In genomic region chr11:71985101-71985711, GRCm38 (mm10) we compare ENCODE assay signal across 13 mouse cellular contexts. TPM values are rescaled to one million over a fixed set of nuclear protein-coding genes. Genes with fewer than 3 reads are reported as not detected.
A peak's percentile ranks its signal among the peaks of the same experiment; 100 is the strongest.
DNase-seq lines count a peak whose midpoint lies in the region; ATAC-seq lines count a peak whose summit lies in the region.
"Had no signal": no experiment of that assay in that cellular context is flagged by ENCODE, and none has a peak within 500 bp of the region (broad histone marks: within the 10 kb centered on the region; RNA-seq: fewer than 3 reads in every experiment).

No protein-coding gene starts in this region.

- H3K4me1 ChIP-seq in forebrain, embryonic 16.5 days (replicated peaks; ENCODE audit: control insufficient read depth, insufficient read depth, low read length): peaks cover 29% of the 10 kb centered on the region
- peaks cover 24% of the 10 kb centered on the region for H3K4me1 ChIP-seq in neural tube, embryonic 14.5 days (ENCODE audit: control insufficient read depth, insufficient read depth, low read length)

- no peaks in the 10 kb centered on the region for H3K9me3 ChIP-seq in forebrain, embryonic 16.5 days (ENCODE audit: control insufficient read depth, low read length)
- H3K9me3 ChIP-seq in neural tube, embryonic 14.5 days (ENCODE audit: control insufficient read depth, low read length): no peaks in the 10 kb centered on the region

- H3K36me3 ChIP-seq in forebrain, embryonic 16.5 days (ENCODE audit: control insufficient read depth, insufficient read depth): no peaks in the 10 kb centered on the region
- H3K36me3 ChIP-seq in neural tube, embryonic 14.5 days (ENCODE audit: control insufficient read depth, insufficient read depth, low read length): no peaks in the 10 kb centered on the region
- H3K36me3 ChIP-seq: G1E had no signal

- peak; percentile 19 to 29 for DNase-seq in layer of hippocampus, postnatal 10 days (ENCODE audit: low spot score in 2 of 2)
- DNase-seq in layer of hippocampus, adult 9-10 months (ENCODE audit: low spot score): no peak
- peak; percentile 45 for DNase-seq in cerebellum, adult 9-11 months
- DNase-seq in frontal cortex, adult 2 months (ENCODE audit: extremely low spot score in 1 of 2, low spot score in 1 of 2): no peak
- DNase-seq: lung, adult 18-20 months had no signal

- no peak overlapping the region for H3K4me3 ChIP-seq in forebrain, embryonic 16.5 days (replicated peaks; ENCODE audit: low read length)
- no peak overlapping the region for H3K4me3 ChIP-seq in neural tube, embryonic 14.5 days (ENCODE audit: low read depth, low read length)

- 19% methylated on average over 4 of the region's 4 CpGs for WGBS in forebrain, embryonic 16.5 days
- 36% methylated on average over 4 of the region's 4 CpGs for WGBS in neural tube, embryonic 14.5 days

- ATAC-seq in forebrain, embryonic 16.5 days: peak; percentile 79
- peak; percentile 65; the same call in 1 of the 2 replicates for ATAC-seq in neural tube, embryonic 14.5 days (ENCODE audit: low read depth)
- ATAC-seq in erythroblast, adult 5-6 weeks (replicated peaks; ENCODE audit: low FRiP score, poor library complexity, severe bottlenecking): no peak
- ATAC-seq: intestine, embryonic 16.5 days had no signal

- no peaks in the 10 kb centered on the region for H3K27me3 ChIP-seq in forebrain, embryonic 16.5 days (replicated peaks; ENCODE audit: control insufficient read depth, insufficient read depth, low read length)
- H3K27me3 ChIP-seq in neural tube, embryonic 14.5 days (ENCODE audit: control insufficient read depth, insufficient read depth, low read length): no peaks in the 10 kb centered on the region

- no peak overlapping the region for H3K9ac ChIP-seq in forebrain, embryonic 16.5 days (replicated peaks; ENCODE audit: low read depth, low read length)
- no peak overlapping the region for H3K9ac ChIP-seq in neural tube, embryonic 14.5 days (replicated peaks; ENCODE audit: low read depth, low read length)

- no peak overlapping the region for H3K4me2 ChIP-seq in forebrain, embryonic 16.5 days (ENCODE audit: low read length)
- no peak overlapping the region for H3K4me2 ChIP-seq in neural tube, embryonic 14.5 days (ENCODE audit: low read depth, low read length)
- H3K4me2 ChIP-seq: heart, embryonic 11.5 days had no signal

- H3K27ac ChIP-seq in forebrain, embryonic 16.5 days (ENCODE audit: low read length): peak overlapping the region; percentile 14; the same call in 1 of the 2 replicates
- peak overlapping the region; percentile 48; the same call in 1 of the 2 replicates for H3K27ac ChIP-seq in neural tube, embryonic 14.5 days (ENCODE audit: low read depth, low read length)

RNA-seq across cellular contexts. Expression of gene Aipl1, which starts 52.1 kb away (rescaled TPM):
- total RNA-seq in layer of hippocampus, postnatal 10 days (2021): not detected
- polyA plus RNA-seq in forebrain, embryonic 16.5 days (2015; fragmentation: Nextera tagmentation; extraction: Ambion mirVana): 0.11 and 0.27 TPM in 2 replicates
- polyA plus RNA-seq in neural tube, embryonic 14.5 days (2014; fragmentation: Nextera tagmentation; extraction: Ambion mirVana): 0.18 and 0.20 TPM in 2 replicates
- 1.5 TPM in 1 of 2 replicates, not detected in the other for total RNA-seq in erythroblast, adult 5-6 weeks (2015; ENCODE audit: low replicate concordance)
- not detected in 2 replicates for total RNA-seq in erythroblast, adult 5-6 weeks (2017; ENCODE audit: low replicate concordance)
- polyA plus RNA-seq in frontal cortex, adult 2 months (2012; rRNA removed): 0.36 and 0.38 TPM in 2 replicates
- total RNA-seq: adrenal gland, adult 18-20 months; left cerebral cortex, postnatal 14 days had no signal
- polyA plus RNA-seq: G1E had no signal

RNA-seq across cellular contexts. Expression of gene Pimreg, which starts 56.6 kb away (rescaled TPM):
- 1 to 10 TPM; 3.6 to 3.7 TPM for total RNA-seq in layer of hippocampus, postnatal 10 days (2021)
- 64.1 and 80.3 TPM in 2 replicates for polyA plus RNA-seq in forebrain, embryonic 16.5 days (2015; fragmentation: Nextera tagmentation; extraction: Ambion mirVana)
- polyA plus RNA-seq in neural tube, embryonic 14.5 days (2014; fragmentation: Nextera tagmentation; extraction: Ambion mirVana): 10.9 and 16.3 TPM in 2 replicates
- total RNA-seq in erythroblast, adult 5-6 weeks (2015; ENCODE audit: low replicate concordance): 5.6 and 6.5 TPM in 2 replicates
- total RNA-seq in erythroblast, adult 5-6 weeks (2017; ENCODE audit: low replicate concordance): 2.0 and 2.2 TPM in 2 replicates
- 0.60 and 0.78 TPM in 2 replicates for polyA plus RNA-seq in frontal cortex, adult 2 months (2012; rRNA removed)
- total RNA-seq: G1E had no signal
- polyA plus RNA-seq: G1E had no signal

Comparison
In these comparisons a context has a peak if more than half of its experiments do, and no peak if none do; other contexts are left out.
1. DNase-seq: peak in layer of hippocampus, postnatal 10 days (2 of 2) and cerebellum, adult 9-11 months (single experiment); none in layer of hippocampus, adult 9-10 months (single experiment) and frontal cortex, adult 2 months (0 of 2).